In genomic region chr1:164461726-164462125, GRCm38 (mm10) we compare ENCODE assay signal across 8 mouse cellular contexts. TPM values are rescaled to one million over a fixed set of nuclear protein-coding genes. Genes with fewer than 3 reads are reported as not detected.
DNase-seq lines count a peak whose midpoint lies in the region; ATAC-seq and TF ChIP-seq lines count a peak whose summit lies in the region.

No protein-coding gene starts in this region.

- WGBS in heart, embryonic 14.5 days: 14% methylated on average over 10 of the region's 10 CpGs
- 48% methylated on average over 10 of the region's 10 CpGs for WGBS in limb, embryonic 10.5 days

- H3K4me2 ChIP-seq in heart, embryonic 14.5 days (ENCODE audit: low read length): peak overlapping the region; percentile 55

- peak; percentile 28 for DNase-seq in ovary, postnatal 36 days (ENCODE audit: low spot score)
- DNase-seq in ovary, postnatal 14 days (ENCODE audit: low spot score): no peak
- peak; percentile 60 to 65 for DNase-seq in kidney, postnatal 36 days
- DNase-seq in lung, postnatal 4 days: peak; percentile 41 to 66
- DNase-seq in limb, embryonic 10.5 days (ENCODE audit: low spot score): no peak
- DNase-seq in adipocyte (ENCODE audit: low spot score): no peak

- peak; percentile 56 for TF ChIP-seq POLR2A in cortical plate, adult 2 months (IDR thresholded peaks at IDR 0.05; ENCODE audit: extremely low read depth, insufficient read depth, low read length)

- H3K9ac ChIP-seq in heart, embryonic 14.5 days (ENCODE audit: low read length): peak overlapping the region; percentile 57

- no peak for TF ChIP-seq CTCF in cortical plate, adult 2 months (IDR thresholded peaks at IDR 0.05; ENCODE audit: extremely low read depth, insufficient read depth, low read length)

- H3K27me3 ChIP-seq in heart, embryonic 14.5 days (ENCODE audit: control insufficient read depth, insufficient read depth, low read length): no peaks in the 10 kb centered on the region
- H3K27me3 ChIP-seq in limb, embryonic 10.5 days (ENCODE audit: low read depth, poor library complexity, severe bottlenecking): peaks cover 55% of the 10 kb centered on the region

- no peaks in the 10 kb centered on the region for H3K9me3 ChIP-seq in heart, embryonic 14.5 days (ENCODE audit: control insufficient read depth, low read length)
- no peaks in the 10 kb centered on the region for H3K9me3 ChIP-seq in limb, embryonic 10.5 days (replicated peaks)

- H3K4me1 ChIP-seq in cortical plate, adult 2 months (ENCODE audit: control insufficient read depth, insufficient read depth, low read length): peaks cover 3% of the 10 kb centered on the region; the same call in 1 of the 2 replicates
- H3K4me1 ChIP-seq in heart, embryonic 14.5 days (ENCODE audit: control insufficient read depth in 2 of 2, insufficient read depth in 2 of 2, low read length in 2 of 2): peaks cover 21 to 37% of the 10 kb centered on the region in 2 experiments
- peaks cover 19% of the 10 kb centered on the region for H3K4me1 ChIP-seq in limb, embryonic 10.5 days

- ATAC-seq in heart, embryonic 14.5 days (ENCODE audit: insufficient number of reproducible peaks, insufficient read depth, low FRiP score, low read depth): peak; percentile 63

- no peak overlapping the region for H3K4me3 ChIP-seq in cortical plate, adult 2 months (ENCODE audit: insufficient read depth, low read length)
- peak overlapping the region; percentile 12 to 14; a peak in 3 of 4 replicates for H3K4me3 ChIP-seq in heart, embryonic 14.5 days (ENCODE audit: control insufficient read depth in 1 of 2, insufficient read depth in 1 of 2, low read depth in 1 of 2, low read length in 2 of 2)
- H3K4me3 ChIP-seq in limb, embryonic 10.5 days: no peak overlapping the region

- peak overlapping the region; percentile 66 for H3K27ac ChIP-seq in cortical plate, adult 2 months (ENCODE audit: insufficient read depth, low read length)
- peak overlapping the region; percentile 86 to 89 for H3K27ac ChIP-seq in heart, embryonic 14.5 days (replicated peaks in 1 of 2; ENCODE audit: control insufficient read depth in 1 of 2, insufficient read depth in 1 of 2, low read depth in 2 of 2, low read length in 2 of 2)
- no peak overlapping the region for H3K27ac ChIP-seq in limb, embryonic 10.5 days

- H3K36me3 ChIP-seq in heart, embryonic 14.5 days (ENCODE audit: control insufficient read depth, insufficient read depth, low read length): no peaks in the 10 kb centered on the region
- H3K36me3 ChIP-seq in limb, embryonic 10.5 days: no peaks in the 10 kb centered on the region

RNA-seq across cellular contexts. Expression of gene Atp1b1, which starts 3.6 kb away (rescaled TPM):
- 1,191 and 1,273 TPM in 2 replicates for polyA plus RNA-seq in cortical plate, adult 2 months (2012; rRNA removed)
- 303 and 312 TPM in 2 replicates for polyA plus RNA-seq in heart, embryonic 14.5 days (2014; fragmentation: Nextera tagmentation; extraction: Ambion mirVana)
- 1.7 and 2.6 TPM in 2 replicates for polyA plus RNA-seq in limb, embryonic 10.5 days (2016; fragmentation: Nextera tagmentation; extraction: Ambion mirVana)

Comparison
In these comparisons a context has a peak if more than half of its experiments do, and no peak if none do; other contexts are left out.
1. DNase-seq: peak in ovary, postnatal 36 days (single experiment), kidney, postnatal 36 days (2 of 2) and lung, postnatal 4 days (2 of 2); none in ovary, postnatal 14 days (single experiment), limb, embryonic 10.5 days (single experiment) and adipocyte (single experiment).
2. H3K4me3 ChIP-seq: peak in heart, embryonic 14.5 days (2 of 2); none in cortical plate, adult 2 months (single experiment) and limb, embryonic 10.5 days (single experiment).
3. RNA of gene Atp1b1, which starts 3.6 kb away (polyA plus RNA-seq): 1,191 to 1,273 TPM in cortical plate, adult 2 months and 303 to 312 TPM in heart, embryonic 14.5 days; 1.7 to 2.6 TPM in limb, embryonic 10.5 days; every median in the first group is over 10 times any median in the second.